Mouse (Mus musculus) CH12.LX (cell line): ENCODE measurements around the gene Stk17b. TPM values are rescaled to one million over a fixed set of nuclear protein-coding genes. Genes with fewer than 3 reads are reported as not detected.
"Not testable (repeated sequence)": the region's sequence is repeated elsewhere in the genome, so short reads cannot be mapped to it uniquely, and the experiment has no call there.

Experiments used
- DNase-seq: peaks from one replicate; pipeline ENCODE4 v3.0.0-alpha.2; 2013; ENCODE audit errors: extremely low read depth
- H3K27ac ChIP-seq: 2 replicates; pipeline ENCODE4 v1.5.1; 2012; ENCODE audit warnings: low read depth, mild to moderate bottlenecking, control low read depth, moderate library complexity; ENCODE audit not compliant: insufficient read depth
- H3K27me3 ChIP-seq: replicated peaks from 2 replicates; pipeline ENCODE3; 2012; ENCODE audit warnings: inconsistent platforms
- H3K36me3 ChIP-seq, 2 experiments: replicated peaks in 1 of 2; 2 replicates each; pipeline versions ENCODE3 to v1.6.1; 2012; ENCODE audit warnings: inconsistent platforms in 1 of 2, low read length in 1 of 2, mild to moderate bottlenecking in 1 of 2, mixed read lengths in 1 of 2, moderate library complexity in 1 of 2; ENCODE audit not compliant: control insufficient read depth in 1 of 2, insufficient read depth in 1 of 2
- H3K4me1 ChIP-seq, 2 experiments: 2 replicates each; pipeline ENCODE4 v1.6.1; 2012; ENCODE audit warnings: inconsistent platforms in 1 of 2, moderate library complexity in 1 of 2; ENCODE audit not compliant: insufficient read depth in 2 of 2, control insufficient read depth in 1 of 2
- H3K4me2 ChIP-seq: 2 replicates; pipeline ENCODE4 v1.6.1; 2012; ENCODE audit warnings: low read depth, mild to moderate bottlenecking, control low read depth; ENCODE audit not compliant: poor library complexity, insufficient read depth, severe bottlenecking
- H3K4me3 ChIP-seq, 3 experiments: fragments of 150-350 bp in 1 of 3; sonication (generic) in 1 of 3; replicated peaks in 1 of 3; 2 replicates each; pipeline versions ENCODE3 to v1.5.1; 2011 to 2012; ENCODE audit warnings: low read depth in 2 of 3, low read length in 2 of 3, mild to moderate bottlenecking in 2 of 3, moderate library complexity in 2 of 3, control low read depth in 1 of 3, improper control_type of control experiment in 1 of 3, inconsistent platforms in 1 of 3, mixed read lengths in 1 of 3; ENCODE audit not compliant: poor library complexity in 1 of 3
- H3K79me2 ChIP-seq: replicated peaks from 2 replicates; pipeline ENCODE4 v1.6.1; 2012; ENCODE audit warnings: mild to moderate bottlenecking, moderate library complexity; ENCODE audit not compliant: control insufficient read depth, poor library complexity, insufficient read depth, severe bottlenecking; ENCODE audit errors: extremely low read depth
- H3K9ac ChIP-seq: 2 replicates; pipeline ENCODE4 v1.6.1; 2012; ENCODE audit warnings: low read depth, mild to moderate bottlenecking, control low read depth, moderate library complexity; ENCODE audit not compliant: insufficient read depth
- H3K9me3 ChIP-seq: replicated peaks from 2 replicates; pipeline ENCODE3; 2012; ENCODE audit warnings: low read length, inconsistent platforms, mixed read lengths
- CTCF ChIP-seq, 2 experiments: IDR thresholded peaks in 1 of 2; conservative IDR thresholded peaks in 1 of 2; 2 replicates each; pipeline ENCODE4 v1.5.1; 2011 to 2012; ENCODE audit warnings: low read depth in 2 of 2, low read length in 2 of 2, improper control_type of control experiment in 1 of 2, inconsistent platforms in 1 of 2, mild to moderate bottlenecking in 1 of 2, moderate library complexity in 1 of 2
- ETS1 ChIP-seq: conservative IDR thresholded peaks from 2 replicates; pipeline ENCODE4 v1.6.1; 2012; ENCODE audit warnings: low read depth, mild to moderate bottlenecking, inconsistent platforms, low read length, improper control_type of control experiment, moderate library complexity
- MAX ChIP-seq: IDR thresholded peaks from 2 replicates; pipeline ENCODE4 v1.6.1; 2011; ENCODE audit warnings: low read length, improper control_type of control experiment
- PAX5 ChIP-seq: IDR thresholded peaks from 2 replicates; pipeline ENCODE4 v1.6.1; 2012; ENCODE audit warnings: low read length, inconsistent platforms, mixed read lengths
- POLR2AphosphoS2 ChIP-seq: IDR thresholded peaks from 2 replicates; pipeline ENCODE4 v1.6.1; 2011; ENCODE audit warnings: low read depth, low read length, improper control_type of control experiment
- RAD21 ChIP-seq: IDR thresholded peaks from 2 replicates; pipeline ENCODE4 v1.6.1; 2011; ENCODE audit warnings: low read depth, mild to moderate bottlenecking, low read length, improper control_type of control experiment, moderate library complexity
- SIN3A ChIP-seq: IDR thresholded peaks from 2 replicates; pipeline ENCODE4 v1.6.1; 2012; ENCODE audit warnings: low read length, improper control_type of control experiment, inconsistent platforms
- ZC3H11A ChIP-seq: IDR thresholded peaks from 2 replicates; pipeline ENCODE4 v1.6.1; 2012; ENCODE audit warnings: low read depth, mild to moderate bottlenecking, inconsistent platforms, low read length, improper control_type of control experiment
- ZNF384 ChIP-seq: IDR thresholded peaks from 2 replicates; pipeline ENCODE4 v1.6.1; 2012; ENCODE audit warnings: low read depth, low read length, improper control_type of control experiment, inconsistent platforms
- dilution Hi-C: fragments of 300-500 bp; cut with MboI; formaldehyde crosslinking; loops from 2 replicates; pipeline ENCODE4 v1.14.3; 2020; ENCODE audit warnings: low sequenced_read_pairs; ENCODE audit not compliant: extremely low pct_unique_long_range_greater_than_20kb, extremely low pct_ligation_motif_present
- in situ Hi-C: fragments of 300-500 bp; cut with MboI; formaldehyde crosslinking; loops from 3 replicates; pipeline ENCODE4 v1.14.3; 2019; ENCODE audit warnings: low sequenced_read_pairs, low pct_ligation_motif_present, low pct_unique_long_range_greater_than_20kb, mixed read lengths
- polyA plus RNA-seq: library from polyadenylated mRNA; unstranded; fragments of >175 nt; gene quantifications from 2 replicates; pipeline ENCODE4 v1.2.1, GENCODE M21; 2012; ENCODE audit warnings: low read depth; ENCODE audit not compliant: insufficient read length
- total RNA-seq, 2 experiments: library from RNA; depleted of rRNA; stranded (reverse); fragments of 300-350 nt in 1 of 2; fragments of >200 nt in 1 of 2; gene quantifications; 2 replicates each; pipeline ENCODE4 v1.2.3; 2012 to 2014

Gene Stk17b
- total and polyA plus RNA-seq, 3 experiments, result 25.2 to 58.6 (median 46.3) TPM

GRCm38 (mm10) chr1:53751144-53751543 is 33.9 kb downstream of the Stk17b start:
- Histone ChIP-seq H3K9ac (no peak overlapping the region), H3K9me3 (no peaks in the 10 kb centered on the region), H3K4me3 (no peak overlapping the region), H3K4me2 (no peak overlapping the region), H3K4me1 (no peaks in the 10 kb centered on the region), H3K27me3 (no peaks in the 10 kb centered on the region), H3K79me2 (no peaks in the 10 kb centered on the region), H3K27ac (no peak overlapping the region), H3K36me3 (peaks cover 3 to 13% of the 10 kb centered on the region in 2 experiments)
- TF ChIP-seq SIN3A, result no peak
- no peak for TF ChIP-seq ZNF384
- TF ChIP-seq POLR2AphosphoS2, result no peak
- no peak for TF ChIP-seq ZC3H11A
- no peak for TF ChIP-seq ETS1
- TF ChIP-seq CTCF (conservative IDR thresholded peaks at IDR 0.05 in 1 of 2, IDR thresholded peaks at IDR 0.05 in 1 of 2; ENCODE audit: low read depth in 2 of 2, low read length in 2 of 2), result no peak
- TF ChIP-seq PAX5, result no peak
- TF ChIP-seq RAD21, result no peak
- TF ChIP-seq MAX, result no peak
- in situ Hi-C loops (no loop called here), dilution Hi-C loops (no loop called here)
- DNase-seq, result no peak

GRCm38 (mm10) chr1:53750697-53751096 is 34.3 kb downstream of the Stk17b start:
- peaks cover 3 to 11% of the 10 kb centered on the region in 2 experiments for H3K36me3 ChIP-seq
- H3K9me3 ChIP-seq, H3K9ac ChIP-seq, H3K79me2 ChIP-seq, H3K4me3 ChIP-seq, H3K27me3 ChIP-seq, dilution Hi-C loops, H3K4me1 ChIP-seq, in situ Hi-C loops, DNase-seq, H3K27ac ChIP-seq, H3K4me2 ChIP-seq: not testable (repeated sequence)

- H3K4me2 ChIP-seq, H3K4me3 ChIP-seq, H3K36me3 ChIP-seq, DNase-seq, dilution Hi-C loops, in situ Hi-C loops, H3K27ac ChIP-seq, H3K4me1 ChIP-seq, H3K79me2 ChIP-seq, H3K9ac ChIP-seq, H3K27me3 ChIP-seq, H3K9me3 ChIP-seq: not testable (repeated sequence)
These were observed 35.1 kb downstream of the Stk17b start for GRCm38 (mm10) chr1:53749881-53750385.
